Mouse (Mus musculus): ENCODE measurements around the gene 1700020N01Rik.

The 1700020N01Rik gene

GRCm38 (mm10) chr10:21669750-21670161 lies 76.8 kb downstream of the 1700020N01Rik start:
- DNase-seq (ENCODE audit: low spot score in 2 of 2), result no peak

- no peak for DNase-seq (ENCODE audit: low spot score in 2 of 2)
Observed at GRCm38 (mm10) chr10:21670168-21670567, 77.2 kb downstream of the 1700020N01Rik start.

Measured in left cerebral cortex, adult 9 months (tissue).